Mouse (Mus musculus): Measurements from ENCODE around the gene Kdr. TPM values are rescaled to one million over a fixed set of nuclear protein-coding genes. Genes with fewer than 3 reads are reported as not detected.

Kdr gene
- total RNA-seq, 2 experiments from 2014 or later: 124 to 160 TPM

DNA sequence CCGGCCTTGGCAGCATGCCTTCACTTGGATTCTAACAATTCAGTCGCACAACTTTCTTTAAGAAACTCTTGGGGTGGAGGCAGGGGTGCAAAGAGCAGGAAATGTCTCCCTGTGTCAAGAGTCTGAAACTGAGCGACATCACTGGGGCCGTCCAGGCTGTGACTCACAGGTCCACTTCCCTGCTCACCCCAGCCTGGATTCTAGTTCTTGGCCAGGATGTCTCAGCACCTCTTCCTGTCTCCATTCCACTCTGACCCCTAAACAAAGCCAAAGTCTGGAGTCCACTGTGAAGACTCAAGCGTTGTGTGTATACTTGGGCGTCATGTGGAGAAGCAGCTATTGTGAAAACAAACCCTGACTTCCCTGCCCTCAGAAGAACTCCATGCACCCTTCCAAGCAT is 55.6 kb downstream of the Kdr start:
- intact Hi-C loops (cut with DNase I): loop anchor here (2.0 kb wide), 2 partner anchors 26 to 46 kb away; no protein-coding TSS in a partner anchor
- DNase-seq: peak; percentile 48 to 59

DNA sequence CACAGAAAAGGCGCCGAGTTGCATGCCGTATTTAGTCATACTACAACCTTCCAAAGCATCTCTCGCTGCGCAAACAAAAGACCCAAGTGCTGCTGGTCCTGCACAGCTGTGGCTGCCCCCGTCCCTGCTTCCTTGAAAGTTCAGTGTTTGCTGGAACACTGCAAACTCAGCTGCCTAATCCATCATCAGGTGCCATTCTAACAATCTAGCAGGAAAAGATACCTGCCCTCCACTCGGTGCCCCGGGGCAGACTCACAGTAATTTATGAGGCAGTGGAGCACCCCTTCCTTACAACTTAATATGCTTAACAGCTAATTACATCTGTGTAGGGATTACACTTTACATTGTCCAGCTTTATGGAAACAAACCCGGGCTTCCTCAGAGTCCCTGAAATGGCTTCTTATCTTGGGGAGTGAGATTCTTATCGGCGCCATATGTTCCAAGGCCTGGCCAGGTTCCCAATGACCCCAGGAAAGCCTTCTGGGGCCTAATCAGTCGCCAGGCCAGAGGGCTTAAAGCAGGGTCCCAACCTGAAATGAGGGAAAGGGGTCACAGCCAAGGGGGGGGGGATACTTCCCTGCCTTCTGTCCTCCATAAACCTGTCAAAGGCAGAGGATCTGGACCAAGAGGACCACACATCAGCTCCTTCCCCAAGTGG is 56.4 kb downstream of the Kdr start:
- intact Hi-C loops (cut with DNase I): loop anchor here (2.0 kb wide), 2 partner anchors 25 to 45 kb away; no protein-coding TSS in a partner anchor
- no peak for DNase-seq

DNA sequence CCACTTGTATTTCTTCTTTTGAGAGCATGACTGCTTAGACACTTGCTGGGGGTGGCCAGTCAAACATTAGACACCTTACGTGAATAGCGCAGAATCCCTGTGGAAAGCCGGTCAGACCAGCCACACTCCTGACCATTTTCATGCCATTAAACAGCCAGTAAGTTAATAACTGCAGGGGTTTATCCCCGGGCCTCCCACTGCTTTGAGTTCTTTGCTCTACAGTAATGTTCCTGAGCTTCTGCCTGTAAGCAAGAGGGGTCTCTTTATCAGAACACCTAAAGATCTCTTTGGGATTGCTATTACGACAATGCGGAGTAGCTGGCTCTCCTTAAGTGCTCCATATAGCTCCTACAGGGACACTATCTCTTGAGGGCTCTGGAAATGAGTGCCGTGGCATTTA is 58.7 kb downstream of the Kdr start:
- no peak for DNase-seq
- intact Hi-C loops (cut with DNase I): no loop called here

DNA sequence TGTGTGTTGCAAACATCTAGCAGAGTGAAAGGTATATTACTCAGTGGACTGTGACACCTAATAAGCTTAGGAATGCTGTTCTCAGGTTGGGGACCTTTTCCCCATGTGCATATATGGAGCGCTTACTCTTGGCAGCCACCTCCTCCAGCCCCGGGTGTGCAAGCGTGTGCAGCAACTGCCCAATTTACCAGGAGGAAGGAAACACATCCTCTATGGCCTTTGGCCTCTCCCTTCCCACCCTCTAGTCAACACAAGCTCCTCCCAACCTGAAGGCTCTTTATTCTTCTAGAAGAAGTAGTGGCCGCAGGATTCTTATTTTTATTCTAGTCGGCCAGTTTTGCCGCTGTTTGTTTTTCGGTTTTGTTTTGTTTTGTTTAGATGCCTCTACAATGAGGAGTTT is 60.1 kb downstream of the Kdr start:
- no peak for DNase-seq
- intact Hi-C loops (cut with DNase I): no loop called here

DNA sequence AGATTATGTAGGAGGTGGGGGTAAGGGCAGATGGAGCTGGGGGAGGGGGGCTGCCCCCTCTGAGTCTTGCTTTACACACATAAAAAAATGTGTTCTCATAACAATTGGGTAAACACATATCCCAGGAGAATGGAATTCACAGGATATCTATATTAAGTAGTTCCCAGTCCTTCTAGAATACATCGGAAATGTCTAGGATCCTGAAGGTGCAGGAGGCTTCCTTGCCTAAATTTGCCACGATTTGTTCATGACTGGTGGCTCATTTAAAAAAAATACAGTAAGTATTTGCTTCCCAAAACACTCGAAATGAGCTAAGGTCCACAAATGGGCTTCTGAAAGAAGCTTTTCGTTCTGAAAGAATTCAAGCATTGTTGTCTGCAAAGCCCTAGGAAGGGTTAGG is 61.0 kb downstream of the Kdr start:
- intact Hi-C loops (cut with DNase I): no loop called here
- no peak for DNase-seq

DNA sequence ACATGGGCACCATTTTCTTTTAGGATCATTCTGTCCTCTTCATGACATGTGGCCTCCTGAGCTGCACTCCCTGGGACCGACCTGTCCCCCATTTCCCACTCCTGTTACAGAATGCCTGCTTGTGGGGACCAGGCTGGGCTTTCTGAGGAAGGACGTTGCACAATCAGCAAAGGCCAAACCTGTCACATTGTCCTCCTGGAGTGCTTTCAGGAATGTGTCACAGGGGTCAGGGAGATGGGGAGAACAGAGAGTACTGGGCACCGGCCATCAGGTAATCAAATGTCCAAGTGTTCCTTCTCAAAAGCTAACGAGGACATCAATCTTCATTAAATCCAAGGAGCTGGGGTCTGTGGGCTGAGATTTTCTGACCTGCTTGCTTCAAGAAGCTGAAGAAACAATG is 72.2 kb downstream of the Kdr start:
- no peak for DNase-seq
- intact Hi-C loops (cut with DNase I): no loop called here

DNA sequence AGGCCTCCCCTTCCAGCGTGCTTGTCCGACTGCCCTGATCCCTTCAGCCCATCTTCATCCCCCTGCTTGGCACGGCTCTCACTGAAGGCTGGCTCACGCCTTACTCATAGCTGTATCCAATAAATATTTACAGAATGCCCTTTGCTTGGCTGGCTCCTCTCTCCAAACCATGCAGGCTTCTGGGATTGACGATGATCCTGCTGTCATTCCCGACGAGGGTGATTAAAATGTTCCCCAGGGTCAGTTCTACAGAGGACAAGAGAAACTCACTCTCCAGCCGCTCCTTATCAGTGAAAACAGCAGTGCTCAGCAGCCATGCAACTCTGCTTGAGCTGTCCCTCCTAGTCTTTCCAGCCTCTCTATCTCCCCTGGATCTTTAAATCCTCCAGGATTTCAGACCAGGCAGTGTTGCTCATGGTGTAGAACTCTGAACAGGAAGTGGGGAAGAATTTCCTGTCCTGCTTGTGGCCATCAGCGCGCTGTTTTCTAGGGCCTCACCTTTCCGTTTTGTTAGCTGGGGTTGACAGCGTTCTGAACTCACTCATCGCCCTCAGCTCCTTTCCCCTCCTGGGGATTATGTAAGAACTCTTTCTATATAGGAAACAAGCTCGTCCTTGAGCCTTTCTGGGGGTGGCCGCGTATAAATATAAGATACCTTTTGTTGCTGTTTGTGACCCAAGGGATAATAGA is 77.9 kb downstream of the Kdr start:
- intact Hi-C loops (cut with DNase I): no loop called here

DNA sequence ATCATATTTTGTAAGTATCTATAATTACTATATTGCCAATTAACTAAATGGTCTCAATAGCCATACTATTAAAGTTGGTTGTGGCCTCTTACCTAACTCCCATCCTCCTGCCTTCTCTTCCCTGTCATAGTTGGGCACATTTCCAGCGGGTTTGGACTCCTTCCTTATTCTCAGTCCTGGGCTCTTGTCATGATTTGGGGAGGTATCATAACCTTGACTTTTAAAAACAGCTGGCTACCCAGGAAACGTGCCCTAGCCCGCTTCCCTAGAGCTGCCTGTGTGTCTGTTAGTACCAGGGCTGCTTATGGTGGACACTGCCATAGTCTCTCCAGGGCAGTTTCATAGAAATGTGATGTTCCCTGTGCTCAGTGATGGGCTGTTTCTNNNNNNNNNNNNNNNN is 82.9 kb downstream of the Kdr start:
- intact Hi-C loops (cut with DNase I): no loop called here
- DNase-seq: no peak

More for the DNA sequence above, 77.9 kb downstream of the Kdr start:
- no peak for DNase-seq

DNA sequence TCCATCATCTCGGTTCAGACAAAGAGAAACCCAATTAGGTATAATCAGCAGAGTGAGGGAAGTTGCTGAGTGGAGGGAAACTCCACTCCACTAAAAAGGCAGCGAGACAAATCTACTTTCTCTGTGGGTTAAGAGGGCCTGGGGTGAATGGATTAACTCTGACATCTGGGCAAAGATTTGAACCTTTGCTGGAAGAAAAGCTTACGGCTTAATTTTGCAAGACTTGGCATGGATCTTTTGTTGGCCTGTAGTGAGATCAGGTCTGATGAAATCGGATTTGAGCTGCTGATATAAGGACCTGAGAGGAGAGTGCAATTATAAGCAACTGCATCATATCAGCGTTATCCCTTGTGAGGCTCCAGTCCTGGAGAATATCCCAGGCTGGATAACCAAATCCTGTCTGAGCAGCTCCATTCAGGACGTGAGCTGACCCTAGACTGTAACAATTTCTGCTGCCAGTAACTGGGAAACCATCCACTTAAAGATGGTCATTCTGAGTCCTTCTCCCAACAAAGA is 85.2 kb downstream of the Kdr start:
- intact Hi-C loops (cut with DNase I): no loop called here
- no peak for DNase-seq

Small RNAs within 50 kb of the gene (microRNA-seq; reads per million reads assigned to microRNA genes)
- 0 reads per million in 2 experiments for gene Gm25374

Other genes with a start within 250 kb of the Kdr start
- 10 to 100 TPM; 17.1 to 18.3 TPM for gene Srd5a3, start 161.8 kb upstream of the Kdr start, total RNA-seq (2021)
- 10 to 100 TPM; 39.4 to 42.2 TPM for gene Tmem165, start 205.4 kb upstream of the Kdr start, total RNA-seq (2021)

All from heart, postnatal 10 days (tissue).